Mouse (Mus musculus) mature B cell (primary cell): ENCODE measurements at regions not wholly inside any gene's neighbourhood (a gene's known extent, or its start where the extent isn't known, plus 50 kb on each side); places are given as distances from the start of the nearest gene placed in this dataset.

Experiments
- in situ Hi-C: fragments of 300-500 bp; cut with MboI; formaldehyde crosslinking; loops from 2 replicates; pipeline ENCODE4 v1.14.3; 2019

GRCm38 (mm10) chr1:77943101-77943500, 253.8 kb downstream of the Pax3 start:
- in situ Hi-C loops: no loop called here

GRCm38 (mm10) chr1:77933095-77933766, 263.7 kb downstream of the Pax3 start:
- in situ Hi-C loops: no loop called here

- in situ Hi-C loops: no loop called here
Observed at GRCm38 (mm10) chr1:77932226-77932625, 264.7 kb downstream of the Pax3 start.

GRCm38 (mm10) chr1:77930661-77931060, 266.3 kb downstream of the Pax3 start:
- in situ Hi-C loops: no loop called here

GRCm38 (mm10) chr1:77929552-77929951, 267.4 kb downstream of the Pax3 start:
- in situ Hi-C loops: no loop called here

GRCm38 (mm10) chr1:77926146-77926545, 270.8 kb downstream of the Pax3 start:
- in situ Hi-C loops: no loop called here

GRCm38 (mm10) chr1:77896226-77896625, 300.7 kb downstream of the Pax3 start:
- in situ Hi-C loops: no loop called here

- in situ Hi-C loops: no loop called here
Observed at GRCm38 (mm10) chr1:77879026-77879425, 317.9 kb downstream of the Pax3 start.

GRCm38 (mm10) chr1:77870125-77870524, 326.8 kb downstream of the Pax3 start:
- in situ Hi-C loops: no loop called here

- in situ Hi-C loops: no loop called here
Observed at GRCm38 (mm10) chr1:77869174-77869573, 327.8 kb downstream of the Pax3 start.

GRCm38 (mm10) chr1:77859931-77860330, 337.0 kb downstream of the Pax3 start:
- in situ Hi-C loops: no loop called here

GRCm38 (mm10) chr1:77854366-77854765, 339.5 kb upstream of the Epha4 start:
- in situ Hi-C loops: no loop called here

GRCm38 (mm10) chr1:77847766-77848615, 333.1 kb upstream of the Epha4 start:
- in situ Hi-C loops: no loop called here

GRCm38 (mm10) chr1:77846039-77846727, 331.3 kb upstream of the Epha4 start:
- in situ Hi-C loops: no loop called here

GRCm38 (mm10) chr1:77840672-77841071, 325.8 kb upstream of the Epha4 start:
- in situ Hi-C loops: no loop called here

GRCm38 (mm10) chr1:77832174-77832573, 317.3 kb upstream of the Epha4 start:
- in situ Hi-C loops: no loop called here

- in situ Hi-C loops: no loop called here
Observed at GRCm38 (mm10) chr1:77824716-77825387, 310.0 kb upstream of the Epha4 start.

GRCm38 (mm10) chr1:77823801-77824687, 309.2 kb upstream of the Epha4 start:
- in situ Hi-C loops: no loop called here

GRCm38 (mm10) chr1:77820101-77820500, 305.2 kb upstream of the Epha4 start:
- in situ Hi-C loops: no loop called here

GRCm38 (mm10) chr1:77815451-77815850, 300.6 kb upstream of the Epha4 start:
- in situ Hi-C loops: no loop called here

GRCm38 (mm10) chr1:77811573-77811972, 296.7 kb upstream of the Epha4 start:
- in situ Hi-C loops: no loop called here
